Mouse (Mus musculus) kidney, embryonic 15.5 days (tissue): ENCODE measurements around the gene Tom1l2. TPM values are rescaled to one million over a fixed set of nuclear protein-coding genes. Genes with fewer than 3 reads are reported as not detected.

ENCODE experiments used
- ATAC-seq: fragments of 200-750 bp; cut with Nextera tagmentation; replicated peaks from 2 replicates; pipeline ENCODE4 v1.8.0; 2017; ENCODE audit warnings: moderate TSS enrichment; ENCODE audit not compliant: low FRiP score
- H3K27ac ChIP-seq: fragments of 300-500 bp; sonication (generic); 2 replicates; pipeline ENCODE4 v1.5.1; 2015; ENCODE audit warnings: mild to moderate bottlenecking, inconsistent platforms
- H3K27me3 ChIP-seq: fragments of 300-500 bp; sonication (generic); 2 replicates; pipeline ENCODE4 v1.6.1; 2015; ENCODE audit warnings: inconsistent platforms
- H3K36me3 ChIP-seq: fragments of 300-500 bp; sonication (generic); 2 replicates; pipeline ENCODE4 v1.6.1; 2015; ENCODE audit warnings: inconsistent platforms
- H3K4me1 ChIP-seq: fragments of 300-500 bp; sonication (generic); 2 replicates; pipeline ENCODE4 v1.6.1; 2015; ENCODE audit warnings: inconsistent platforms
- H3K4me2 ChIP-seq: fragments of 300-500 bp; sonication (generic); 2 replicates; pipeline ENCODE4 v1.6.1; 2015; ENCODE audit warnings: moderate library complexity, mild to moderate bottlenecking, inconsistent platforms
- H3K4me3 ChIP-seq: fragments of 300-500 bp; sonication (generic); replicated peaks from 2 replicates; pipeline ENCODE4 v1.5.1; 2015; ENCODE audit warnings: mild to moderate bottlenecking, inconsistent platforms
- H3K9ac ChIP-seq: fragments of 300-500 bp; sonication (generic); 2 replicates; pipeline ENCODE4 v1.6.1; 2015; ENCODE audit warnings: mild to moderate bottlenecking, inconsistent platforms
- H3K9me3 ChIP-seq: fragments of 300-500 bp; sonication (generic); replicated peaks from 2 replicates; pipeline ENCODE4 v1.6.1; 2016; ENCODE audit warnings: inconsistent platforms
- WGBS: fragments of 180-500 bp; shearing (Covaris S2); methylation state at CpG from one replicate; pipeline ENCODE4 v1.1.7; 2015; ENCODE audit warnings: mixed read lengths; 5-methylcytosine and 5-hydroxymethylcytosine counted together
- polyA plus RNA-seq: library from polyadenylated mRNA; unstranded; fragments of >200 nt; fragmentation: Nextera tagmentation; extraction: Ambion mirVana; gene quantifications from 2 replicates; pipeline ENCODE4 v1.2.1, GENCODE M21; 2015

The Tom1l2 gene
- polyA plus RNA-seq, 1 experiment from 2014 or later, result 33.1 TPM

GRCm38 (mm10) chr11:60367256-60367655 is 14.6 kb upstream of the Tom1l2 start:
- WGBS, result 72% methylated on average over 3 of the region's 3 CpGs
- Histone ChIP-seq H3K4me1 (peaks cover 22% of the 10 kb centered on the region), H3K36me3 (no peaks in the 10 kb centered on the region), H3K27me3 (no peaks in the 10 kb centered on the region), H3K4me3 (no peak overlapping the region), H3K4me2 (no peak overlapping the region), H3K27ac (no peak overlapping the region), H3K9me3 (no peaks in the 10 kb centered on the region), H3K9ac (no peak overlapping the region)
- no peak for ATAC-seq

GRCm38 (mm10) chr11:60366239-60367019 is 13.7 kb upstream of the Tom1l2 start:
- ATAC-seq, result 0 out of 2 replicates have a peak, but pooled peaks have one; percentile 43
- H3K27me3 ChIP-seq, result no peaks in the 10 kb centered on the region
- H3K9ac ChIP-seq, result no peak overlapping the region
- peak overlapping the region; percentile 48 for H3K27ac ChIP-seq
- H3K4me1 ChIP-seq, result peaks cover 22% of the 10 kb centered on the region
- no peaks in the 10 kb centered on the region for H3K9me3 ChIP-seq
- no peak overlapping the region for H3K4me3 ChIP-seq
- no peaks in the 10 kb centered on the region for H3K36me3 ChIP-seq
- 0 out of 2 replicates have a peak overlapping the region, but pooled peaks have one; percentile 15 for H3K4me2 ChIP-seq
- 19% methylated on average over 16 of the region's 16 CpGs for WGBS

- Histone ChIP-seq H3K27me3 (no peaks in the 10 kb centered on the region), H3K9ac (no peak overlapping the region), H3K36me3 (no peaks in the 10 kb centered on the region), H3K27ac (no peak overlapping the region), H3K4me2 (no peak overlapping the region), H3K4me1 (peaks cover 19% of the 10 kb centered on the region), H3K4me3 (no peak overlapping the region), H3K9me3 (no peaks in the 10 kb centered on the region)
- 80% methylated on average over 5 of the region's 5 CpGs for WGBS
- no peak for ATAC-seq
Measured at GRCm38 (mm10) chr11:60360631-60361201, 8.0 kb upstream of the Tom1l2 start.

GRCm38 (mm10) chr11:60359936-60360335 is 7.2 kb upstream of the Tom1l2 start:
- no peak for ATAC-seq
- no peak overlapping the region for H3K9ac ChIP-seq
- no peak overlapping the region for H3K4me2 ChIP-seq
- H3K4me1 ChIP-seq, result peaks cover 19% of the 10 kb centered on the region
- no peaks in the 10 kb centered on the region for H3K27me3 ChIP-seq
- 83% methylated on average over 1 of the region's 1 CpGs for WGBS
- H3K9me3 ChIP-seq, result no peaks in the 10 kb centered on the region
- no peak overlapping the region for H3K4me3 ChIP-seq
- H3K27ac ChIP-seq, result no peak overlapping the region
- H3K36me3 ChIP-seq, result no peaks in the 10 kb centered on the region

GRCm38 (mm10) chr11:60359138-60359537 is 6.4 kb upstream of the Tom1l2 start:
- WGBS, result 79% methylated on average over 5 of the region's 5 CpGs
- no peak for ATAC-seq
- Histone ChIP-seq H3K4me3 (no peak overlapping the region), H3K27ac (no peak overlapping the region), H3K27me3 (no peaks in the 10 kb centered on the region), H3K9ac (no peak overlapping the region), H3K36me3 (no peaks in the 10 kb centered on the region), H3K9me3 (no peaks in the 10 kb centered on the region), H3K4me1 (peaks cover 19% of the 10 kb centered on the region), H3K4me2 (no peak overlapping the region)

- Histone ChIP-seq H3K36me3 (no peaks in the 10 kb centered on the region), H3K9ac (no peak overlapping the region), H3K4me3 (no peak overlapping the region), H3K27ac (no peak overlapping the region), H3K27me3 (no peaks in the 10 kb centered on the region), H3K4me1 (peaks cover 19% of the 10 kb centered on the region), H3K4me2 (no peak overlapping the region), H3K9me3 (no peaks in the 10 kb centered on the region)
- 75% methylated on average over 7 of the region's 7 CpGs for WGBS
- no peak for ATAC-seq
Measured at GRCm38 (mm10) chr11:60358548-60358947, 5.8 kb upstream of the Tom1l2 start.

- Histone ChIP-seq H3K36me3 (no peaks in the 10 kb centered on the region), H3K9me3 (no peaks in the 10 kb centered on the region), H3K4me1 (peaks cover 15% of the 10 kb centered on the region), H3K27ac (no peak overlapping the region), H3K9ac (no peak overlapping the region), H3K27me3 (no peaks in the 10 kb centered on the region), H3K4me3 (no peak overlapping the region), H3K4me2 (no peak overlapping the region)
- WGBS, result 42% methylated on average over 1 of the region's 1 CpGs
- no peak for ATAC-seq
Measured at GRCm38 (mm10) chr11:60357116-60357515, 4.4 kb upstream of the Tom1l2 start.

GRCm38 (mm10) chr11:60355952-60356351 is 3.2 kb upstream of the Tom1l2 start:
- no peaks in the 10 kb centered on the region for H3K36me3 ChIP-seq
- H3K27me3 ChIP-seq, result no peaks in the 10 kb centered on the region
- H3K4me3 ChIP-seq, result no peak overlapping the region
- no peak overlapping the region for H3K9ac ChIP-seq
- H3K4me1 ChIP-seq, result peaks cover 24% of the 10 kb centered on the region
- H3K27ac ChIP-seq, result no peak overlapping the region
- no peak for ATAC-seq
- 86% methylated on average over 2 of the region's 2 CpGs for WGBS
- H3K4me2 ChIP-seq, result no peak overlapping the region
- H3K9me3 ChIP-seq, result no peaks in the 10 kb centered on the region

GRCm38 (mm10) chr11:60351925-60352371 is 757 bp downstream of the Tom1l2 start:
- H3K36me3 ChIP-seq, result no peaks in the 10 kb centered on the region
- WGBS, result 16% methylated on average over 11 of the region's 11 CpGs
- H3K9ac ChIP-seq, result peak overlapping the region; percentile 78
- ATAC-seq, result no peak
- no peaks in the 10 kb centered on the region for H3K9me3 ChIP-seq
- peak overlapping the region; percentile 93 for H3K4me2 ChIP-seq
- peaks cover 18% of the 10 kb centered on the region for H3K4me1 ChIP-seq
- peak overlapping the region; percentile 73 for H3K27ac ChIP-seq
- H3K27me3 ChIP-seq, result no peaks in the 10 kb centered on the region
- peak overlapping the region; percentile 80 for H3K4me3 ChIP-seq

GRCm38 (mm10) chr11:60351388-60351787 is 1.3 kb downstream of the Tom1l2 start:
- Histone ChIP-seq H3K9ac (peak overlapping the region; percentile 78; the same call in 1 of the 2 replicates), H3K36me3 (no peaks in the 10 kb centered on the region), H3K27me3 (no peaks in the 10 kb centered on the region), H3K9me3 (no peaks in the 10 kb centered on the region), H3K4me1 (peaks cover 21% of the 10 kb centered on the region), H3K27ac (peak overlapping the region; percentile 73; the same call in 1 of the 2 replicates), H3K4me2 (peak overlapping the region; percentile 93), H3K4me3 (peak overlapping the region; percentile 80)
- no peak for ATAC-seq
- WGBS, result 60% methylated on average over 2 of the region's 2 CpGs

GRCm38 (mm10) chr11:60346537-60346936 is 6.2 kb downstream of the Tom1l2 start:
- Histone ChIP-seq H3K4me2 (no peak overlapping the region), H3K4me3 (no peak overlapping the region), H3K4me1 (peaks cover 7% of the 10 kb centered on the region), H3K27me3 (no peaks in the 10 kb centered on the region), H3K36me3 (no peaks in the 10 kb centered on the region), H3K9ac (no peak overlapping the region), H3K9me3 (no peaks in the 10 kb centered on the region), H3K27ac (no peak overlapping the region)
- ATAC-seq, result no peak
- WGBS, result 65% methylated on average over 4 of the region's 4 CpGs

GRCm38 (mm10) chr11:60345868-60346267 is 6.8 kb downstream of the Tom1l2 start:
- no peaks in the 10 kb centered on the region for H3K36me3 ChIP-seq
- no peaks in the 10 kb centered on the region for H3K9me3 ChIP-seq
- H3K4me1 ChIP-seq, result 0 out of 2 replicates have a peak, but pooled peaks cover 4% of the 10 kb centered on the region
- no peak overlapping the region for H3K4me3 ChIP-seq
- ATAC-seq, result no peak
- H3K27me3 ChIP-seq, result no peaks in the 10 kb centered on the region
- H3K9ac ChIP-seq, result no peak overlapping the region
- H3K4me2 ChIP-seq, result no peak overlapping the region
- 85% methylated on average over 4 of the region's 4 CpGs for WGBS
- no peak overlapping the region for H3K27ac ChIP-seq
